Mouse (Mus musculus): ENCODE results near the gene Ubl3.

Gene Ubl3

DNA sequence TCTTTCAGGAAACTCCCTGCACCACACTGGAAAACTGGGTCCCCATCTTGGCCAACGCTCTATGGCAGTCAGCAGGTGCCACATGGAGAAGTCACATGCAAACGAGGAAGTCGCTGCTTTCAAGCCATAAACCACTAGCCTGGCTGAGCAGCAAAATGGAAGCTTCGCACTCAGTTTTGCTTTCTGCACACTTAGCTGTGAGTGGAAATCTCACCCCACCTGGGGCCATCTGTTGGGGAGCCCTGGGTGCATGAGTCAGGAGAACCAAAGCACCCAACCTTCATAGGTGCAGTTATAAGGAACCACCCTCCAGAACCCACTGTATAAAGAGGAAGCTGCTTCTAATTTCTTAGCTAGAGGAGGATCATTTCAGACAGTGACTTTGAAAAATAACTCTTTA, 59.6 kb downstream of the Ubl3 start:
- in situ Hi-C loops (cut with MboI; ENCODE audit: unreplicated experiment in 2 of 2), result no loop called here

DNA sequence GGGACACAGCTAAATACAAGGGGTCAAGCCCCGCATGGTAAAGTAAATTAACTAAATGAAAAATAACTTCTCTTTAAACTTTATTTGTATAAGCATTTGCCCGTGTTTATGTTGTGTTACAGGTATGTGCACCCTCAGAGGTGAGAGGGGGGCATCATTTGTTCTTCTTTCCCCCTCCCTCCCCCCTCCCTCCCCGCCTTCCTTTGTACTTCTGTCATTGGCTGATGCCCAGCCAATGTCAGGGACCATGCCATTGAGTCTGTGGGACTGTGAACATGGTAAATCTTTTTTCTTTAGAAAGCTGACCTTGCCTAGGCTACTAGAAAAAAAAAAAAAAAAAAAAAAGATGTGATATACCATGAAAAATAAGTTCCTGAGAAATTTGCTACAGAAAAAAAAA, 62.2 kb downstream of the Ubl3 start:
- in situ Hi-C loops (cut with MboI; ENCODE audit: unreplicated experiment in 2 of 2), result no loop called here

DNA sequence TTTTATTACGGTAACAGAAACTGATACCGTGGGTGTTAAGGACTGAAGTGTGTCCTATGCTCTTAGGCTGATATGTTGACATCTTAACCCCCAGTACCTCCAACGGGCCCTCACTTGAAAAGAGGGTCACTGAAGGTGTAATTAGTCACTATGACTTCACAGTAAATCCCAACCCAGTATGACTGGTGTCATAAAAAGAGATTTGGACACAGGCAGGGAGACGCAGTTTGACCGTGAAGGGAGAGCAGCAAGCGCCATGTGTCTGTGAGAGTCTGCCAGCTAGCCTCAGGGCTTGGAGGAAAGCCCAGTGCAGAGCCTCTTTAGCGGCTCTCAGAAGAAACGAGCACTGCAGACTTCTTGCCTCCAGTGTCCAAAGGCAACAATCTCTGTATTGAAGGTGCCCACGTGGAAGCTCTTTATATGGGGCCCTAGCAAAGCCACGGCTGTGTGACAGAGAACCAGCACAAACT, 62.8 kb downstream of the Ubl3 start:
- in situ Hi-C loops (cut with MboI; ENCODE audit: unreplicated experiment in 2 of 2), result no loop called here

GRCm38 (mm10) chr5:148488891-148489723, 63.5 kb downstream of the Ubl3 start:
- in situ Hi-C loops (cut with MboI; ENCODE audit: unreplicated experiment in 2 of 2), result no loop called here

- in situ Hi-C loops (cut with MboI; ENCODE audit: unreplicated experiment in 2 of 2), result no loop called here
Measured at GRCm38 (mm10) chr5:148486202-148486601, 66.4 kb downstream of the Ubl3 start.

- in situ Hi-C loops (cut with MboI; ENCODE audit: unreplicated experiment in 2 of 2), result no loop called here
Measured at GRCm38 (mm10) chr5:148481745-148482144, 70.8 kb downstream of the Ubl3 start.

GRCm38 (mm10) chr5:148474346-148474745, 78.2 kb downstream of the Ubl3 start:
- in situ Hi-C loops (cut with MboI; ENCODE audit: unreplicated experiment in 2 of 2), result no loop called here

DNA sequence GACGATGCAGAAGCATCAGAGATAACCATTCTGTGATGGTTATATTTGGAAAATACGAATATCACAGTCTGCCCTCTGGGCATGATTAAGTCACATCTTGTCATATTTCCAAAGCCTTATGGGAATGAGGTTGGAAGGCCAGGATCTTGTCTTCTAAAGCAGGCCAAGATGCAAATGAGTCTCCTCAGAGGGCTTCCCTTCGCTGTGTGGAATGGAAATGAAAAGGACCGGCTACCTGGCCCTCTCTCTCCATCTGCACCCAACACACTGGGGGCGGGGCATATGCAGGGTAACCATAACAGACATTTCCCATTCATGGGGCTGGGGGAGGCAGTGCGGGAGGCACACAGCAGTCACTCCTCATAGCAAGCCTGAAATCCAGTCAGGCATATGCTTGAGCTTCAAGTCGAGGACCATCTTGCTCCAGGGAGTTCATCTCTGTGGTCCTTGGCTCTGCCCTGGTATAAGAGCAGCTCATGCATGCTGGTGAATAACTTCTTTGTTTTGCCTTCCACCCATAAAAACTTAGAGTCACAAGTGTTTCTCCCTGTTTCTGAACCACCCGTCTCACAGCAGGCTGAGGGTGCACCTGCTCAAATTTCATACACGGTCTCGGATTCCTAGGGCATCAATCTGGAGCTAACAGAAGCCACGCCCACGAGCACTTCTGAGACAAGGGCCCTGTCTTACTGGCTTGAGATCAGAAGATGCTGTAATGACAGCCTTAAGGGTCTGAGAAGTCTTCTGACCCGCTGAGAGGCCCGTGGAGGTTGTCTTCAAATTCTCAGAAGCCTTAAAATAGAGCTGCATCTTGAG, 83.8 kb downstream of the Ubl3 start:
- in situ Hi-C loops (cut with MboI; ENCODE audit: unreplicated experiment in 2 of 2), result no loop called here

GRCm38 (mm10) chr5:148466933-148467607, 85.5 kb downstream of the Ubl3 start:
- in situ Hi-C loops (cut with MboI; ENCODE audit: unreplicated experiment in 2 of 2), result no loop called here

GRCm38 (mm10) chr5:148466116-148466515, 86.5 kb downstream of the Ubl3 start:
- in situ Hi-C loops (cut with MboI; ENCODE audit: unreplicated experiment in 2 of 2), result no loop called here

GRCm38 (mm10) chr5:148465091-148465490, 87.5 kb downstream of the Ubl3 start:
- in situ Hi-C loops (cut with MboI; ENCODE audit: unreplicated experiment in 2 of 2), result no loop called here

DNA sequence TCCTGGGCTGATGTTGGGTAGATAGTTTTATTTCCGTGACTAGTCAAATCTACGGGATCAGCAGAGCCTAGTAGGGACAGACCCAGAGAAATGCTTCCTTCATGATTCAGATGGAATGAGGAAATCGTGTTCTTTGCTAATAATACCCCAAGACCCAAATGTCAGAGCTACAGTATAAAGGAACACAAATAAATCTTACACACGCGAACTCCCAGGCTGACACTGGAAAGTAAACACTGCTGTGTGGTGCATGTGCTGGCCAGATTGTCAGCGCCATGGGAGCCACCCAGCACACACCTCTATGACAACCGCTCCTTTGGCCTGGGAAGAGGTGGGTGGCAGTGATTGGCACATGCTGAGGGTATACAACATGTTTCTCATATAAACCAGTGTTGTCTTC, 88.1 kb downstream of the Ubl3 start:
- in situ Hi-C loops (cut with MboI; ENCODE audit: unreplicated experiment in 2 of 2), result no loop called here

- in situ Hi-C loops (cut with MboI; ENCODE audit: unreplicated experiment in 2 of 2), result no loop called here
Measured at GRCm38 (mm10) chr5:148463783-148464294, 88.8 kb downstream of the Ubl3 start.

Data from v-Abl transformed pro-B cells (cell line).